Mouse (Mus musculus): ENCODE results near the gene Ddc. TPM values are rescaled to one million over a fixed set of nuclear protein-coding genes. Genes with fewer than 3 reads are reported as not detected.

The Ddc gene
- total RNA-seq, 2 experiments from 2014 or later, result 3.9 TPM; not detected in 1

DNA sequence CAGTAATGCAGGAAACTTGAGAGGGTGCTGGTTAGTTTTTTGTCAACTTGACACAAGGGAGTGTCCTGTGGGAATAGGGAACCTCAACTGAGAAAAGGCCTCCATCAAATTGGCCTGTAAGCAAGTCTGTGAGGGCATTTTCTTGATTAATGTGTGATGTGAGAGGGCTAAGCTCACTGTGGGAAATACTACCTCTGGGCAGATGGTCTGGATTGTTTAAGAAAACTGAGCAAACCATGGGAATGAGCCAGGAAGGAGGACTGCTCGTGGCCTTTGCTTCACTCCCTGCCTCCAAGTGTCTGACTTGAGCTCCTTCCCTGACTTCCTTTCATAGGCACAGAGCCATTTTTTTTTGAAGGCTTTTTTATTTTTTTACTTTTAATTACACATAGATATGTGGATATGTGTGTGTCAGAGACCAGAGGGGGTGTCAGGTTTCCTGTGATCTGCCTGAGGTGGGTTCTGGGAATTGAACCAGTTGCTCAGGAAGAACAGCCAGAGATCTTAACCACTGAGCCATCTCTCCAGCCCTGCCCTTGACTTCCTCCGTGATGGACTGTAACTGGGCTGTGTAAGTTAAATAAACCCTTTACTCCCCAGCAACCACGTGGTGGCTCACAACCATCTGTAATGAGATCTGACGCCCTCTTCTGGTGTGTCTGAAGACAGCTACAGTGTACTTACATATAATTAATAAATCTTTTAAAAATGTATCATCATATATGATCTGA lies 44.0 kb downstream of the Ddc start:
- ATAC-seq (replicated peaks; ENCODE audit: low FRiP score, low TSS enrichment, poor library complexity, severe bottlenecking), result no peak

DNA sequence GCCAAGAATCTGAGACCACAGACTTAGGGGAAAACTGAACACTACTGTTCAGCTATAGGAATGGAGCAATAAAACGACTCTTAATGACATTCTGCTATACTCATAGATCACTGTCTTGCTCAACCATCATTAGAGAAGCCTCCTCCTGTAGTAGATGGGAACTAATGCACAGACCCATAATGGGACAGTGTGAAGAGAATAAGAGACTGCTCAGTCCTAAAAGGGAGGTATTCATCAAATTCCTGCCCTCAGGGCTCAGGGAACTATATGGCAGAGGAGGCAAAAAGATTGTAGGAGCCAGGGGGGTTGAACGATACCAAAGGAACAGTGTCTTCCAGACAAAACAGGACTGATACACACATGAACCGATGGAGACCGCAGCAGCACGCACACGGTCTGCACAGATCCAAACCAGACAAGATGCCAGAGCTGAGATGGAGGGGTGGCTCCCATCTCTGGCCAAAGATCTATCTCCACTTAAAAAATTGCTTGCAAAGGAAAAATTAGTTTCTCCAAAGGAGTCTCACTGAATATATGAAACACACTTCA lies 45.9 kb downstream of the Ddc start:
- ATAC-seq (replicated peaks; ENCODE audit: low FRiP score, low TSS enrichment, poor library complexity, severe bottlenecking), result no peak

DNA sequence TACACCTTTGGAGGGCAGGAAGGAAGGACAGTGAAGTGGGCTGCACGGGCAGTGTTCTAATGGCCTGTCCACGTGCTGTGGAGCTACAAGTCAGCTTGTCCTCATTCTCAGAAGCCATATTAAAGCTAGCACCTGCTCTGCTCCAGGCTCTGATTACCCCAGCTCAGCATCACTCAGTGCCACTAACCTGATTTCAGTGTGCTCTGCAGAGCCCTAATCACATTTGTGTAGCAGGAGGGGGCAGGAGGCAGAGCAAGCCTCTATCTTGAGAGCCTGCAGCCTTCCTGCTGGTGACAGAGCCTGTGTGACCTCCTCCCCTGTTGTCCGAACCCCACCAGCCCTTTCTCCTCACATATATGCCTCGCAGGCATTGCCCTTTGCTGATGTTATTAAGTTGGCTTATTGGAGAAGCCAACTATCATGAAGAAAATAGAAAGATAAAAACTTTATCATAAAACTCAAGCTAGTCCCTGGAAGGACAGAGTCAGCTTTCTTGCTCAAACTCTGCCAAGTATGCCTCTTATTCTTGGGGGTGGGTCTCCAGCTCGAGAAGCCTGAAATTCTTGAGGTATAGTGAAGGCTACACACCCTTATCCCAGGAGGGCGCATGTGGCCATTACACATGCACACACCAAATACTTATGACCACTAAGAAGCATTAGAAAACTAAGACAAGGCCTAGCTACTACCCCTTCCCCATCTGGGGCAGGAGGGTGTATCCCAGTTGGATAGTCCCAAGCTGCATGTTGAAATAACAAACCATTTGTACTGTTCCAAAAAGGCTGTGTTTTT lies 47.3 kb downstream of the Ddc start:
- peak; percentile 26; the same call in 1 of the 2 replicates for ATAC-seq (replicated peaks; ENCODE audit: low FRiP score, low TSS enrichment, poor library complexity, severe bottlenecking)

DNA sequence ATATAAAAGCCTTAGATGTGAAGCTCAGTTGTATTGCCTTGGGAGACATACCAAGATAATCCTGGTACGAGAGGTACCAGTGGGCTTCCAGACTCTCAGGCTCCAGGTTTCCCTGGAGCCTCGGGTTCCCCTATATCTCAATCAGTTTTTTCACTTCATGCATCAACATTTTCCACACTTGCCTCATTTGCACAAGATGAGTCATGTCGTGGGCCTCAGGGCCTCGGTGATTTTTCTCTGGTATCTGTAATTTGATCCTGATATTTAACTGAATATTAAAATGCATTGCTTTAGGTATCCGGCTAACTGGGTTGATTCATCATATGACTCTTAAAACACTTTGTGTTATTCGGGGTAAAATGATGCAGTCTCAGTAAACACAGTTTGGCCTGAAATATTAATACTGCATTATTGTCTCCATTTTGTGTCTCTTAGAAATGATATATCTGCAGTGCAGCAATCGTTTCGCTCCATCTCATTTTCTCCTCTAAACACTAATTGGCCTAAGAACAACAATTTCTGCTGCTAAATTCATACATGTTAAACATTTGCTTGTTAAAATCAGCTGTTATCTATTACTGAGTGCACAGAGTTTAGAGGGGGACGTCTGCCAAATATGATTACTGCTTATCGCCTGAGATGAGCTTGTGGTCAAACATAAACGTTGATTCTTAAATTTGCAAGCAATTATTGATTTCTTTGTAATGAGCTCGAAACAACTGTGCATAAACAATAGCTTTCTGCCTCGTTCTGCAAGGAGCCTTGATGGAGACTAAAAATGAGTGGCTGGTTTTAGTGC lies 48.2 kb downstream of the Ddc start:
- no peak for ATAC-seq (replicated peaks; ENCODE audit: low FRiP score, low TSS enrichment, poor library complexity, severe bottlenecking)

DNA sequence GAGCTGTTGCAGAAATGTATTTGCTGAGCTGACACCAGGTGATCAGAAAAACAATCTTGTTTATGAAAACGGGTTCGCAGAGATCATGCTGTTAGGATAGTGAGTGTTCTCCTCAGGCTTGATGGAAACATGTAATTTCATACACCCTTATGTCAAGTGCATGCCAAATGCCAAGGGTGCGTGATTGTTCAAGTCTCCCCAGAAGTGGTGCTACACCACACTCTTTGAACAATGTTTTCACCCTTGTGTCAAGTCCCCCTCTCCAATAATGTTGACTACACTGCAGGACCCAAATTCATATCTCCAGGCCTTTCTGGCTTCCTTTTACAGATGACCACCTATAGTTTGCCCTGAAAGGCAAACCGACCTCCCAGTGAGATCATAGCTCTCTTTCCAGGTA lies 49.5 kb downstream of the Ddc start:
- ATAC-seq (replicated peaks; ENCODE audit: low FRiP score, low TSS enrichment, poor library complexity, severe bottlenecking), result no peak

DNA sequence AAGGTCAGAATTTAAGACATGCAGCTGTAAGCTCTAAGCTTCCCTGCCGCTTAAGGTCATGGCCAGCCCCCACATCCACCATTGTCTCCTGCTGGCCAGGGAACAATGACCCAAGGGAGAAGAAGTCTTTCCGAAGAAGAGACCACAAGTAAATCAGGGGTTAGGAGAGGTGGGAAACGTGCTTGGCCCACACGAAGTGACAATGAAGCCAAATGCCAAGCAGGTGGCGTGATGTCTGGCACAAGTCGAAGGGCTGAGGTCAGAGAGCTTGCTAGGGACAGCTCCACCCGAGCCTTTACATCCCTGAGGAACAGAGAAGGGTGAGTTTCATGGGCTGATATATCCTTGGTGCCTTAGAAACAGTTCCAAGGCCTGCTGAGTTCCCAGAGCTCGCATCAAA lies 52.9 kb downstream of the Ddc start:
- ATAC-seq (replicated peaks; ENCODE audit: low FRiP score, low TSS enrichment, poor library complexity, severe bottlenecking), result no peak

DNA sequence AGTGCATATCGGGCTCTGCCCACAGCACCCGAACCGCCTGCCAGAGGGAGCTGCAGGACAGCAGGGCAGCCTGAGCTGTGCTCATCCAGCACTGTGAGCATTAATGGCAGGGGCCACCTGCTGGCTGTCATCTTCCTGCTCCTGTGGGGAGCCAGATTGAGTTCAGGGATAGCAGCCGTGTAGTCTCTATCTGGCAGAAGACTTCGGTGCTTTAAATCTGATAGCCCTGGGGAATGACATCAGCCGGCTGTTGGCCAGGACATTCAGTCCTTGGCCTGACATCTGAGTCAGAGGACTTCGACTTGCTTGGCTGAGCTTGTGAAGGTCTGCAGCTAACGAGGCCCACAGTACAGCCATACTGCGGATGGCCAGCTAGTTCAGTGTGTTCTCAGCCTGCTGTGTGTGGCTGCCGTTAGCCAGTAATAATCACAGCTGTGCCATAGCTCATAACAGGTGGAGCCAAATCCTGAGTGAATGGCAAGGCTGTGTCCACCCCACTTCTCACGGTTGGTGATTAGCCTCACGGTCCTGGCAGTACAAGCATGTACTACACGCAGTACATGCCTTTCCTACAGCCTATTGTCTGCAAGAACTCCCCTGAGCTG lies 53.5 kb downstream of the Ddc start:
- ATAC-seq (replicated peaks; ENCODE audit: low FRiP score, low TSS enrichment, poor library complexity, severe bottlenecking), result peak; percentile 48; the same call in 1 of the 2 replicates

DNA sequence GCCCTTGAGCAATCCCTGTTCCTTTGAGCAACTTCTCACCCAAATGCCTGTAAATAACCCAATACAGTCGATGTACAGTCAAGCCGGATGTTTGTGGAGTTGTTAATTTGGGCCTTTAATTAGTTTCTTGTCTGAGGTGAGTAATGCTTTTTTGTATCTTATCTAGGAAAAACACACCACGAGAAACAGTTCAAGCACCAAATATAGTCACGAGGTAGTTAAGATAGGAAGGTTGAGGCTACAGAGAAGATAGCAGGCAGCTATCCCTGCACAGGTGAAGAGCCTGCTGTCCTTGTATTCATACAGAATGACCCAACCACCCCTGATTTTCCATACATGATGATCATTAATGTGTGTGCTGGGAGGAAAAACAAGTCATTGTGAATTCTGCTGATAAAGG lies 56.4 kb downstream of the Ddc start:
- ATAC-seq (replicated peaks; ENCODE audit: low FRiP score, low TSS enrichment, poor library complexity, severe bottlenecking), result peak; percentile 42

DNA sequence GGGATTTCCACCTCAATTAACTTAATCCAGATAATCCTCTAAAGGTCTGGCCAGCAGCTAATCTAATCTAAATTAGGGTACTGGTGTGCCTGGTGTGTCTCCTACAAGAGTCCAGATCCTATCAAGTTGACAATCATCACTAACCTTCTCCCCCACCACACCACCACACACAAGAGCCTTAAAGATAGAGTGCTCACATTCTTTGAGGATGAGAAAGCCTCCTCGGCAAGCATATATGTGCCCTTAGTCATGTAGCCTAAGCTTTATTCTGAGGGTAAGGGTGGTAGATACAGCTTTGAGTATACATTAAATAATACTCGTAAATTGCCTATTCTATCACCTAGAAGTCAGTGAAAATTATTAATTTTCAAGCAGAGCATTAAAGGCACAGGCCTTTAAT lies 57.2 kb downstream of the Ddc start:
- no peak for ATAC-seq (replicated peaks; ENCODE audit: low FRiP score, low TSS enrichment, poor library complexity, severe bottlenecking)

DNA sequence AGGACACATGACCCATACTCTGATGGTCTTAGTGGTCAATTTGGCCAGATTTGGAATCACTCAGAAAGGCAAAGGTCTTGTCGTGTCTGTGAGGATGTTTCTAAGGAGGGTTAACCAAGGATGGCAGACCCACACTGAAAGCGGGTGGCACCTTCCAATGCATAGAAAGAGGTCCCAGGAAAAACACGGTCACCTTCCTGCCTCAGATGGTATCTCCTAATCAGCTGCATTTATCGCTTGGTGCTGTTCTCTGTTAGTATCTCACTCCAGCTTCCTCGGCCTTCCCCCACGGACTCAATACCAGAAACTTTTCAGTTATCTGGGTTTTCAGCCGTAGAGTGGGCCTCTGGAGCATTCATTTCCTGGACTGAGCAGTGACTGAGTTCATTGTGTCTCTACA lies 58.1 kb downstream of the Ddc start:
- no peak for ATAC-seq (replicated peaks; ENCODE audit: low FRiP score, low TSS enrichment, poor library complexity, severe bottlenecking)

DNA sequence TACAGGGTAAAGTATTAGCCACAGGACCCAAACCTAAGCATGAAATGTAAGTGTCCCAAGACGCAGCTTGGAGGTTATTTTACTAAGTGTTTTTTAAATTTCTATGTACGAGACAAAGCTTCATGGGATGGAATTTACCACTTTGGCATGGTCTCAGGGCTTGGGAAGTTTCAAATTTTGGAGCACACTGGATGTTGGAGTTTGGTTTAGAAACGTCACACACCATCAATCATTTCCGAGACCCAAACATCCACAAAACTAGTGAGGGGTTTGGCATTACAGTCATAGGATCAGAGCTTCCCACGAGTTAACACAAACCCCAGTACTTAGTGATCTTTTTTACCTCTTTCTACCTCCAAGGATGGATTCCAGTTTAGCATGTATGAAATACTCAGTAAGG lies 60.6 kb downstream of the Ddc start:
- no peak for ATAC-seq (replicated peaks; ENCODE audit: low FRiP score, low TSS enrichment, poor library complexity, severe bottlenecking)

DNA sequence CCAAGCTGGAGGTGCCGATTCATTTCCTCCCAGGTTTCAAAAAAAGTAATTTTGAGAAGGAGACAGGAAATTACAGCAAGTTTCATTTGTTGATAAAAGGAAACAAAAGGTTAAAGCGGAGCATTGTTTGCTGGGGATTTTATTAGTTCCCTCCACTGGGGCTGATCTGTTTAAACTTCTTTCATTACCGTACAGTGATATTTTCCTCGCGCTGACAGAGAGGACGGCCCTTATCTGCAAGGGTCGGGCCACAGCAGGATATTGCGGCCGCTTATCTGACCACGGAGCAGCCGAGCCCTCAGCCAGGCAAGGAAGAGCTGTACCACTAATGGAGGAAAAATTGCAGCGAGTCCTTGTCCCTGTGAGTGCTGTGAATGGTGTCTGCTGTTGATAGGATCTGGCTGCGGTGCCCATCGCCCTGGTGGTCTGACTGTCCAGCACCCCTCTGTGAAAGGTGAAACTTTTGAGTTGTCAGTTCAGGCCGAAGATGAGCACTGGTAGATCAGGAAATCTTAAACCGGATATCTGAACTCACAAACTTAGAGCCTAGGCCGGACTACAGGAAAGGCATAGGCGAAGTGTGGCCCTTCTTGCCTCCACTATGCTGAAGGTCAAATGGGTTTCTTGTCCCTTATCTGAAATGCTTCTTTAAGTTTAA lies 61.1 kb downstream of the Ddc start:
- peak; percentile 88 for ATAC-seq (replicated peaks; ENCODE audit: low FRiP score, low TSS enrichment, poor library complexity, severe bottlenecking)

DNA sequence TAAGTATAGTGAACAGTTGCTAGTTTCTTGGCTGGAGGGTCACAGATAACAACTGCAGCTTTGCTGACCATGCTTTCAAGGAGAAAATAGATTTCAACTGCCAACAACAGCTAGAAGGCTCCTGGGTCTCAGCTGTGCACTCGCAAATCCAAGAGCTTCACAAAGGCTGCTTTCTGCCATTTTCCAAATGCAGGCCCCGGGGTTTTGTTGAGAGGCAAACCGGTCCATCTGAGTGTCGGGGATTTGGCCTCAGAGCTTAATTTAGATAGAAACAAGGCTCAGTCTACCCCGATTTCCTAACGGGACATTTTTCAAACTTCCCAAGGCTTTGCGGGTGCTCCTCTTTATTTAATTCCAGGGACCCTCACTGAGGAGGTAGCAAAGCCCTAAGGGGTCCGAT lies 61.7 kb downstream of the Ddc start:
- ATAC-seq (replicated peaks; ENCODE audit: low FRiP score, low TSS enrichment, poor library complexity, severe bottlenecking), result no peak

DNA sequence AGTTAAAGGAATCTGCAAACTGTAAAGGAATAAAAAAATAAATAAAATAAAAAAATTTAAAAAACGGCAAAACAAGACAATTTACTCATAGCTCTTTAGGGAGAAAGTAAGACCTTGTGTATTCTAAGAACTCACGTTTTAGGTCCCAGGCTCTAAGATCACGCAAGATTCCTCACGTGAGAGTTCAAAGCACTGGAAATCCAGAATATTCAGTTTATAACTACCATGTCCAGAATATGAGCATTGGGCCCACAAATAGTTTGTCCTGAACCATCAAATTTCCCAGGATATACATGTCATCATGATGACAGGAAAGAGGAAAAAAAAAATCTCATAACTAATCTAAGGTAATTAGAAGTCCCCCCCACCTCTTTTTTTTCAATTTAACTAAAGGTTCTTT lies 62.2 kb downstream of the Ddc start:
- no peak for ATAC-seq (replicated peaks; ENCODE audit: low FRiP score, low TSS enrichment, poor library complexity, severe bottlenecking)

DNA sequence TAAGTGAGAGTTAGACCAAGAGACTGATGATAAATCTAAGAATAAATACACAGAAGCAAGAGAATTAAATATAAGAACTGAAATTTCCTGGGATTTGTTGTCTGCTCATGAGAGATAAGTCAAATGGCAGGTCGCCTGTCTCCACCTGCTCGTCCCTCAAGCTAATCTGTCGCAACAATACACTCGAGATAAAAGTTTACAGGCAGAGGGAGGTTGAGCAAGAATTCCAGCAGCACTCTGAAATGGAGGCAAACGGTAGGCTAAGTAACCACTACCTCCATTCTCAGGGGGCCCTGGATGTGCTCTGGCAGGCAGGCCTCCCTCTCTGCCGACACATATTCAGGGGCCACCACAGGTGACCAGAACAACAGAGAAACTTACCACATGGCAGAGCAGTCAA lies 62.6 kb downstream of the Ddc start:
- ATAC-seq (replicated peaks; ENCODE audit: low FRiP score, low TSS enrichment, poor library complexity, severe bottlenecking), result peak; percentile 38

DNA sequence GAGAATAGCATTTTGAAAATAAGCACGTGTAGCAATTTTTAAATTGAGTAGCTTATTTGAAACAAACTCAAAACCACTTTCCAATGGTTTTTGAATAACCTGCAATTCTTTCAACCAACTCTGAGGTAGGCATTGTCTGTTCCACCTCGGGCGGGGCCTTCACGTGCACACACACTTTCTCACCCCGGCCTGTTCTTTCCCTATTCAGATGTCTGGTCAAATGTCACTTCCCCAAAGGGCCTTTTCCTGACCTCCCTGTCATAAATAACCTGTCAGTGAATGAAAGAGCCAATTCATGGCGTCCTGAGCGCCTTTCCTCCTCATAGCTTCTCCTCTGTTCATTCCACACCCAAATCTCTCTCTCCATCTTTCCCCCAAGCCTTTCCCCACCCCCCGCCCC lies 64.8 kb downstream of the Ddc start:
- ATAC-seq (replicated peaks; ENCODE audit: low FRiP score, low TSS enrichment, poor library complexity, severe bottlenecking), result no peak

DNA sequence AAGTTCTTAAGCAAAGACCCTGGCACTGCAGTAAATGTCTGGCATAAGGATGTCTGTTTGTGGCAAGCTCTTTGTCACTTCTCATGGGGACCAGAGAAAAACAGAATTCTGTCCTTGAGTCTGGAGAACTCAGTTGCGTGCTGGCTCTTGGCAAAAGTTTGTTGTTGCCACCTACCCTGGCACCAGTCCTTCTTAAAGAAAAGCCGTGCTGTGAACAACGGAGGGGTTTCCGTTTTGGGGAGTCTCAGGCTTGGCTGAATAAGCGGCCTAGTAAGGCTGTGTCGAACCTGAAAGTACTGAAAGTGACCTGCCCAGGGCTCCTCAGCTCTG lies 65.2 kb downstream of the Ddc start:
- ATAC-seq (replicated peaks; ENCODE audit: low FRiP score, low TSS enrichment, poor library complexity, severe bottlenecking), result no peak

DNA sequence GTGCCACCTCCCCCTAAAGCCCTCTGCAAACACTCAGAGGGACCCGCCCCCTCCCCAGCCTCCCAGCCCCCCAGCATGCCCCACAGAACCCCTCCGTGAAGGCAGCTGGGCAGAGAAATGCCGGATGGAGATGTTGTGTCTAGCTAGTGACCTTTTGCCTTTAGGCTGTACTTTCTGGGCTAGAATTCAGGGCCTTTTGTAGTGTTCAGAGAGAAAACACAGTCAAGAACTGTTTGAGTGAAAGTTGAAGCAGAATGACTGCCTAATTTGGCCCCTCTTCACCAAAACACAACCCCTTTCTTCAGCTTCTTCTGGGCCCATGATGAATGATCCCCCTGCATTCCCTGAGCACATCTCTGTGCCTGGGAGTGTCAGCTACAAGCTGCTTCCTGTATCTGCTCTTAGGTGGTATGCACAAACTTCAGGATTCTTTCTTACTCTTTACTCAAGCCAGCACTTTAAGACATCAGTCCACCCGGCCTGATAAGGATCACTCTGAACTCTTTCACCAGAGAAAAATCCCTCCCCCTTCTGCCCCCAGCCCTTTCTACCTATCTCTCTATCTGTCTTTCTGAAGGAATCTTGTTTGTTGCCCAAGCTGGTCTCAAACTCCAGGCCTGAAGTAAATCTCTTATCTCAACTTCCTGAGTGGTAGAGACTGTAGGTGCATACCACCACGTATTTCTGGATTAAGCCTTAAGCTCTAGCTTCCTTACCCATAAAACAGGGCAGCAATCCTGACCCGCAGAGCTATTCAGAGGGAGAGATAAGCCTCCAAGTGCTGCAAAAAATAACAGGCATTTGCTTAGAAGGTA lies 65.8 kb downstream of the Ddc start:
- ATAC-seq (replicated peaks; ENCODE audit: low FRiP score, low TSS enrichment, poor library complexity, severe bottlenecking), result no peak
